Comparison of ENCODE assay signal across 12 mouse cellular contexts in the genomic region with DNA sequence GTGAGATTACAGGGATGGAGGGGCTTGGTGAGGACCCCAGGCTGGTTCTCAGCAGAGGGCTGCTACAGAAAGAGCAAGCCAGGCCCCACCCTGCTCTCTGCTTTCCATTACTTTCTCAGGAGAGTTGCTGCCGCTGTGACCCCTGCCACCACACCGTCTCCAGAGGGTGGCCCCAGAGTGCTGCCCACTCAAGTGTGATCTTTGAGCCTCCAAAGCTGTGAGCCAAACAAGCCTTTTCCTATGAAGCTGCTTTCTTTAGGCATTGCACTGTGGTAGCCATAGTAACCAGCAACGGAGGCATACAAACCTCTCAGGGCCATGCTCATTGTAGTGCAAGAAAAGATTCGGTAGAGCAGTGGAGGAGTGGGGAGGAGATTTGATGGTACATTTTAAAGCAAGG.
DNase-seq lines count a peak whose midpoint lies in the region; ATAC-seq and TF ChIP-seq lines count a peak whose summit lies in the region.
"Had no signal": no experiment of that assay in that cellular context is flagged by ENCODE, and none has a peak within 500 bp of the region (broad histone marks: within the 10 kb centered on the region; RNA-seq: fewer than 3 reads in every experiment).

No protein-coding gene starts in this region.

- no peak overlapping the region for H3K4me2 ChIP-seq in heart, embryonic 12.5 days
- H3K4me2 ChIP-seq in forebrain, embryonic 15.5 days (replicated peaks) = no peak overlapping the region
- H3K4me2 ChIP-seq in midbrain, postnatal 0 days (ENCODE audit: low read depth, low read length, poor library complexity, severe bottlenecking) = no peak overlapping the region

- H3K27me3 ChIP-seq in heart, embryonic 12.5 days (replicated peaks) = no peaks in the 10 kb centered on the region; the same call in 1 of the 2 replicates
- no peaks in the 10 kb centered on the region for H3K27me3 ChIP-seq in forebrain, embryonic 15.5 days
- no peaks in the 10 kb centered on the region for H3K27me3 ChIP-seq in midbrain, postnatal 0 days (ENCODE audit: insufficient read depth, low read length)

- H3K9me3 ChIP-seq in heart, embryonic 12.5 days (replicated peaks) = no peaks in the 10 kb centered on the region
- no peaks in the 10 kb centered on the region for H3K9me3 ChIP-seq in forebrain, embryonic 15.5 days
- no peaks in the 10 kb centered on the region for H3K9me3 ChIP-seq in midbrain, postnatal 0 days (ENCODE audit: low read length)

- no peaks in the 10 kb centered on the region for H3K36me3 ChIP-seq in heart, embryonic 12.5 days
- H3K36me3 ChIP-seq in forebrain, embryonic 15.5 days = no peaks in the 10 kb centered on the region
- H3K36me3 ChIP-seq in midbrain, postnatal 0 days (ENCODE audit: insufficient read depth, low read length) = no peaks in the 10 kb centered on the region

- 66% methylated on average over 4 of the region's 4 CpGs for WGBS in heart, embryonic 12.5 days
- 11% methylated on average over 4 of the region's 4 CpGs for WGBS in forebrain, embryonic 15.5 days
- WGBS in midbrain, postnatal 0 days = 8% methylated on average over 4 of the region's 4 CpGs

- peak; percentile 72 for DNase-seq in heart, adult 11 months
- peak; percentile 47 for DNase-seq in right cerebral cortex, adult 18-20 months
- DNase-seq in right cerebral cortex, postnatal 4 days = no peak
- DNase-seq in midbrain, postnatal 0 days (ENCODE audit: low spot score) = peak; percentile 31
- no peak for DNase-seq in thymus, postnatal 10 days (ENCODE audit: low spot score in 2 of 2)
- DNase-seq: adrenal gland, postnatal 14 days; cerebellum, postnatal 25 days; heart, adult 2 months; kidney, postnatal 14 days had no signal

- no peak for ATAC-seq in heart, embryonic 12.5 days (ENCODE audit: insufficient number of reproducible peaks, low FRiP score)
- 0 out of 2 replicates have a peak, but pooled peaks have one; percentile 1 for ATAC-seq in forebrain, embryonic 15.5 days (replicated peaks)
- ATAC-seq in midbrain, postnatal 0 days (ENCODE audit: low FRiP score) = no peak
- ATAC-seq in granulocyte monocyte progenitor cell, adult 5-6 weeks (replicated peaks; ENCODE audit: poor library complexity, severe bottlenecking) = no peak

- H3K4me1 ChIP-seq in heart, embryonic 12.5 days (replicated peaks) = peaks cover 3% of the 10 kb centered on the region
- peaks cover 10% of the 10 kb centered on the region for H3K4me1 ChIP-seq in forebrain, embryonic 15.5 days
- H3K4me1 ChIP-seq in midbrain, postnatal 0 days (ENCODE audit: insufficient read depth, low read length) = peaks cover 3% of the 10 kb centered on the region

- H3K9ac ChIP-seq in heart, embryonic 12.5 days = no peak overlapping the region
- no peak overlapping the region for H3K9ac ChIP-seq in forebrain, embryonic 15.5 days (replicated peaks)
- no peak overlapping the region for H3K9ac ChIP-seq in midbrain, postnatal 0 days (replicated peaks; ENCODE audit: low read length, poor library complexity, severe bottlenecking)

- no peak overlapping the region for H3K4me3 ChIP-seq in heart, embryonic 12.5 days
- no peak overlapping the region for H3K4me3 ChIP-seq in forebrain, embryonic 15.5 days
- no peak overlapping the region for H3K4me3 ChIP-seq in midbrain, postnatal 0 days (ENCODE audit: low read depth, low read length)
- H3K4me3 ChIP-seq: heart, adult 2 months had no signal

- H3K27ac ChIP-seq in heart, embryonic 12.5 days (ENCODE audit: poor library complexity, severe bottlenecking) = no peak overlapping the region
- no peak overlapping the region for H3K27ac ChIP-seq in forebrain, embryonic 15.5 days (replicated peaks)
- 0 out of 2 replicates have a peak overlapping the region, but pooled peaks have one; percentile 26 for H3K27ac ChIP-seq in midbrain, postnatal 0 days (ENCODE audit: low read depth, low read length)
- H3K27ac ChIP-seq: heart, adult 2 months had no signal

- no peak for TF ChIP-seq CTCF in midbrain, postnatal 0 days (IDR thresholded peaks at IDR 0.05)

Comparison
In these comparisons a context has a peak if more than half of its experiments do, and no peak if none do; other contexts are left out.
1. DNase-seq: peak in heart, adult 11 months (single experiment), right cerebral cortex, adult 18-20 months (single experiment) and midbrain, postnatal 0 days (single experiment); none in right cerebral cortex, postnatal 4 days (single experiment) and thymus, postnatal 10 days (0 of 2).